Comparison of ENCODE assay signal across 13 mouse cellular contexts in the genomic region with DNA sequence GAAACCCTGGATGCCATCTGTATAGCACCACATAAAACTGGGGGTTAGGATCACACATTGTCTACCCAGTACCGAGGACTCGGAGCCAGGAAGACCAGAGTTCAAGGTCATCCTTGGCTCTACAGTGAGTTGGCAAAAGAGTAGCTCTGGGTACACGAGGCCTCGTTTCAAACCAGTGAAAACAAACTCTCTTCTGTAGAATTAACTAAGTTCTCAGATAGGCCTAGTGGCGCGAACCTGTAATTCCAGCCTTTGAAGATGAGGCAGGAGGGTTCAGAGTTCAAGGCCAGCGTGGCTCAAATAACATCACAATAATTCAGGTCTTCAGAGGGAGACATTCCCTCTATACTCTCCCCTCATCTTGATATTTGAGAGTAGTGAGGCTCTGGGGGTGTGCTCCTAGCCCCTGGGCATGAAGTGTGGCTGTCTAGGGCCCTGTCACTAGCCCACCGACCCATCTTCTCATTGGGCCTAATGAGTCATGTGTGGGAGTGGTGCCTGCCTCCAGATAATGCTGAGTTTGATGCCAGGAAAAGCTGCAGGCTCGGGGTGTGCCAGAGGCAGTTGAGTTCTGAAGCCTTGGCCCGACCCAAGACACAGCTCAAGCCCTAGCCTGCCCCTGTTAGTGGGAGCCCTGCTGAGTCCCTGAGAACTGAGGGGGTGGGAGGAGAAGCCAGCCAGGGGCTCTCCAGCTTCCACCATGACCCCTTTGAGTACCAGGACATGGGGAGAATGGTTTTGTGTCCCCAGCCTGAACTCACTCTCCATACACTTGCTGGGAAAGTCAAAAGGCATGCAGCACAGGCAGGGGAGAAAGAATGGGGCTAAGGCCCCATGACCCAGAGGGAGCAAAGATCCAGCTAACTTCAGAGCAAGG. TPM values are rescaled to one million over a fixed set of nuclear protein-coding genes. Genes with fewer than 3 reads are reported as not detected.
A peak's percentile ranks its signal among the peaks of the same experiment; 100 is the strongest.
DNase-seq lines count a peak whose midpoint lies in the region; ATAC-seq and TF ChIP-seq lines count a peak whose summit lies in the region.
"Had no signal": no experiment of that assay in that cellular context is flagged by ENCODE, and none has a peak within 500 bp of the region (broad histone marks: within the 10 kb centered on the region; RNA-seq: fewer than 3 reads in every experiment).

No protein-coding gene starts in this region.

- H3K4me1 ChIP-seq in hindbrain, postnatal 0 days (ENCODE audit: insufficient read depth, low read length): peaks cover 9% of the 10 kb centered on the region
- H3K4me1 ChIP-seq in hindbrain, embryonic 11.5 days (replicated peaks; ENCODE audit: control insufficient read depth, insufficient read depth, low read length): peaks cover 3% of the 10 kb centered on the region; the same call in 1 of the 2 replicates
- peaks cover 82% of the 10 kb centered on the region for H3K4me1 ChIP-seq in E14TG2a.4 (replicated peaks; ENCODE audit: low read depth, low read length)
- peaks cover 92% of the 10 kb centered on the region for H3K4me1 ChIP-seq in liver, embryonic 12.5 days

- no peaks in the 10 kb centered on the region for H3K9me3 ChIP-seq in hindbrain, postnatal 0 days (ENCODE audit: low read length)
- no peaks in the 10 kb centered on the region for H3K9me3 ChIP-seq in hindbrain, embryonic 11.5 days (ENCODE audit: control insufficient read depth, low read length)
- no peaks in the 10 kb centered on the region for H3K9me3 ChIP-seq in E14TG2a.4 (ENCODE audit: low read length)
- H3K9me3 ChIP-seq in liver, embryonic 12.5 days (replicated peaks): no peaks in the 10 kb centered on the region

- no peaks in the 10 kb centered on the region for H3K27me3 ChIP-seq in hindbrain, postnatal 0 days (ENCODE audit: insufficient read depth, low read length)
- H3K27me3 ChIP-seq in hindbrain, embryonic 11.5 days (ENCODE audit: control insufficient read depth, insufficient read depth, low read length): no peaks in the 10 kb centered on the region
- no peaks in the 10 kb centered on the region for H3K27me3 ChIP-seq in E14TG2a.4 (ENCODE audit: insufficient read depth, low read length)
- H3K27me3 ChIP-seq in liver, embryonic 12.5 days (replicated peaks): peaks cover 11% of the 10 kb centered on the region; the same call in 1 of the 2 replicates

- no peaks in the 10 kb centered on the region for H3K36me3 ChIP-seq in hindbrain, postnatal 0 days (ENCODE audit: insufficient read depth, low read length)
- peaks cover 6% of the 10 kb centered on the region; the same call in 1 of the 2 replicates for H3K36me3 ChIP-seq in hindbrain, embryonic 11.5 days (ENCODE audit: control insufficient read depth, insufficient read depth, low read length)
- H3K36me3 ChIP-seq in E14TG2a.4 (ENCODE audit: insufficient read depth, low read length): peaks cover 23% of the 10 kb centered on the region
- H3K36me3 ChIP-seq in liver, embryonic 12.5 days: peaks cover 19% of the 10 kb centered on the region

- no peak overlapping the region for H3K9ac ChIP-seq in hindbrain, postnatal 0 days (replicated peaks; ENCODE audit: low read length)
- no peak overlapping the region for H3K9ac ChIP-seq in hindbrain, embryonic 11.5 days (ENCODE audit: low read depth, low read length)
- H3K9ac ChIP-seq in liver, embryonic 12.5 days: 0 out of 2 replicates have a peak overlapping the region, but pooled peaks have one; percentile 37

- H3K4me2 ChIP-seq in hindbrain, postnatal 0 days (ENCODE audit: low read depth, low read length): no peak overlapping the region
- H3K4me2 ChIP-seq in hindbrain, embryonic 11.5 days (replicated peaks; ENCODE audit: low read depth, low read length): no peak overlapping the region
- peak overlapping the region; percentile 66 for H3K4me2 ChIP-seq in liver, embryonic 12.5 days

- WGBS in hindbrain, postnatal 0 days: 80% methylated on average over 10 of the region's 10 CpGs
- 84% methylated on average over 10 of the region's 10 CpGs for WGBS in hindbrain, embryonic 11.5 days
- 45% methylated on average over 10 of the region's 10 CpGs for WGBS in liver, embryonic 12.5 days (ENCODE audit: insufficient replicate concordance)

- ATAC-seq in hindbrain, postnatal 0 days: no peak
- ATAC-seq in hindbrain, embryonic 11.5 days (ENCODE audit: low FRiP score): no peak
- no peak for ATAC-seq in liver, embryonic 12.5 days

- no peak for DNase-seq in hindbrain, postnatal 0 days (ENCODE audit: low spot score)
- DNase-seq in hindbrain, embryonic 11.5 days (ENCODE audit: low spot score): no peak
- peak; percentile 21 for DNase-seq in NIH3T3 (ENCODE audit: low read depth)
- DNase-seq in cerebellum, adult 11-12 months: no peak
- DNase-seq in thymus, postnatal 25 days: no peak
- DNase-seq: gastrocnemius, postnatal 10 days; kidney, postnatal 4 days; right cerebral cortex, postnatal 4 days; thymus, postnatal 4 days had no signal

- peak overlapping the region; percentile 66 for H3K27ac ChIP-seq in hindbrain, postnatal 0 days
- no peak overlapping the region for H3K27ac ChIP-seq in hindbrain, embryonic 11.5 days (ENCODE audit: low read depth, low read length)
- H3K27ac ChIP-seq in liver, embryonic 12.5 days: peak overlapping the region; percentile 89

- H3K4me3 ChIP-seq in hindbrain, postnatal 0 days (ENCODE audit: low read length): no peak overlapping the region
- no peak overlapping the region for H3K4me3 ChIP-seq in hindbrain, embryonic 11.5 days (ENCODE audit: low read depth, low read length)
- peak overlapping the region; percentile 13; the same call in 1 of the 2 replicates for H3K4me3 ChIP-seq in E14TG2a.4 (replicated peaks; ENCODE audit: low read length)
- H3K4me3 ChIP-seq in liver, embryonic 12.5 days: no peak overlapping the region

- TF ChIP-seq CTCF in hindbrain, postnatal 0 days (IDR thresholded peaks at IDR 0.05; ENCODE audit: low read depth): no peak
- no peak for TF ChIP-seq CTCF in E14TG2a.4 (conservative IDR thresholded peaks at IDR 0.05; ENCODE audit: low read length)

RNA-seq across cellular contexts. Expression of gene Apoc1, which starts 2.1 kb away (rescaled TPM):
- 1.5 and 2.3 TPM in 2 replicates for total RNA-seq in hindbrain, postnatal 0 days (2014; rRNA removed)
- 13.9 and 14.2 TPM in 2 replicates for polyA plus RNA-seq in hindbrain, postnatal 0 days (2015; fragmentation: Nextera tagmentation; extraction: Ambion mirVana)
- polyA plus RNA-seq in hindbrain, embryonic 11.5 days (2014; fragmentation: Nextera tagmentation; extraction: Ambion mirVana): 3.0 and 3.4 TPM in 2 replicates
- 190 and 197 TPM in 2 replicates for polyA plus RNA-seq in liver, embryonic 12.5 days (2016; fragmentation: Nextera tagmentation; extraction: Ambion mirVana)

RNA-seq across cellular contexts. Expression of gene Apoe, which starts 4.4 kb away (rescaled TPM):
- 2,123 and 2,525 TPM in 2 replicates for total RNA-seq in hindbrain, postnatal 0 days (2014; rRNA removed)
- 3,307 and 3,685 TPM in 2 replicates for polyA plus RNA-seq in hindbrain, postnatal 0 days (2015; fragmentation: Nextera tagmentation; extraction: Ambion mirVana)
- polyA plus RNA-seq in hindbrain, embryonic 11.5 days (2014; fragmentation: Nextera tagmentation; extraction: Ambion mirVana): 192 and 221 TPM in 2 replicates
- 1,254 and 1,289 TPM in 2 replicates for polyA plus RNA-seq in liver, embryonic 12.5 days (2016; fragmentation: Nextera tagmentation; extraction: Ambion mirVana)

RNA-seq across cellular contexts. Expression of gene Apoc4, which starts 13.3 kb away (rescaled TPM):
- total RNA-seq in hindbrain, postnatal 0 days (2014; rRNA removed): not detected in 2 replicates
- not detected in 2 replicates for polyA plus RNA-seq in hindbrain, postnatal 0 days (2015; fragmentation: Nextera tagmentation; extraction: Ambion mirVana)
- polyA plus RNA-seq in hindbrain, embryonic 11.5 days (2014; fragmentation: Nextera tagmentation; extraction: Ambion mirVana): not detected in 2 replicates
- polyA plus RNA-seq in liver, embryonic 12.5 days (2016; fragmentation: Nextera tagmentation; extraction: Ambion mirVana): 15.4 and 18.1 TPM in 2 replicates
- polyA plus RNA-seq: neural tube, embryonic 11.5 days had no signal

RNA-seq across cellular contexts. Expression of gene Gm44805, which starts 13.4 kb away (rescaled TPM):
- total RNA-seq in hindbrain, postnatal 0 days (2014; rRNA removed): not detected in 2 replicates
- polyA plus RNA-seq in hindbrain, postnatal 0 days (2015; fragmentation: Nextera tagmentation; extraction: Ambion mirVana): not detected in 2 replicates
- polyA plus RNA-seq in hindbrain, embryonic 11.5 days (2014; fragmentation: Nextera tagmentation; extraction: Ambion mirVana): not detected in 2 replicates
- 2.7 and 4.9 TPM in 2 replicates for polyA plus RNA-seq in liver, embryonic 12.5 days (2016; fragmentation: Nextera tagmentation; extraction: Ambion mirVana)
- total RNA-seq: gastrocnemius, postnatal 10 days had no signal
- polyA plus RNA-seq: limb, embryonic 14.5 days; neural tube, embryonic 11.5 days had no signal

RNA-seq across cellular contexts. Expression of gene Apoc2, which starts 16.8 kb away (rescaled TPM):
- total RNA-seq in hindbrain, postnatal 0 days (2014; rRNA removed): not detected in 2 replicates
- polyA plus RNA-seq in hindbrain, postnatal 0 days (2015; fragmentation: Nextera tagmentation; extraction: Ambion mirVana): 0.38 TPM in 1 of 2 replicates, not detected in the other
- polyA plus RNA-seq in hindbrain, embryonic 11.5 days (2014; fragmentation: Nextera tagmentation; extraction: Ambion mirVana): 0.33 TPM in 1 of 2 replicates, not detected in the other
- polyA plus RNA-seq in liver, embryonic 12.5 days (2016; fragmentation: Nextera tagmentation; extraction: Ambion mirVana): 389 and 406 TPM in 2 replicates

Comparison
In these comparisons a context has a peak if more than half of its experiments do, and no peak if none do; other contexts are left out.
1. RNA of gene Apoc1, which starts 2.1 kb away (polyA plus RNA-seq): 190 to 197 TPM in liver, embryonic 12.5 days; 13.9 to 14.2 TPM in hindbrain, postnatal 0 days and 3.0 to 3.4 TPM in hindbrain, embryonic 11.5 days; every median in the first group is over 10 times any median in the second.
2. RNA of gene Apoc4, which starts 13.3 kb away (polyA plus RNA-seq): 15.4 to 18.1 TPM in liver, embryonic 12.5 days; not detected in hindbrain, postnatal 0 days and not detected in hindbrain, embryonic 11.5 days; every median in the first group is over 10 times any median in the second.